Mouse (Mus musculus) stomach, postnatal 0 days (tissue): ENCODE data around the gene Morn1. TPM values are rescaled to one million over a fixed set of nuclear protein-coding genes. Genes with fewer than 3 reads are reported as not detected.
A peak's percentile ranks its signal among the peaks of the same experiment; 100 is the strongest.

Experiments used
- ATAC-seq: fragments of 200-750 bp; cut with Nextera tagmentation; 2 replicates; pipeline ENCODE4 v1.8.0; 2017; ENCODE audit not compliant: low FRiP score, low TSS enrichment
- DNase-seq: peaks from one replicate; pipeline ENCODE4 v3.0.0-alpha.2; 2016; ENCODE audit warnings: low spot score
- H3K27ac ChIP-seq: fragments of 300-500 bp; sonication (generic); replicated peaks from 2 replicates; pipeline ENCODE4 v1.5.1; 2014; ENCODE audit warnings: mild to moderate bottlenecking, control low read depth
- H3K27me3 ChIP-seq: fragments of 300-500 bp; sonication (generic); 2 replicates; pipeline ENCODE4 v1.6.1; 2014; ENCODE audit warnings: low read length; ENCODE audit not compliant: control insufficient read depth, insufficient read depth
- H3K36me3 ChIP-seq: fragments of 300-500 bp; sonication (generic); 2 replicates; pipeline ENCODE4 v1.6.1; 2014; ENCODE audit warnings: low read length, mixed read lengths; ENCODE audit not compliant: control insufficient read depth, insufficient read depth
- H3K4me1 ChIP-seq: fragments of 300-500 bp; sonication (generic); replicated peaks from 2 replicates; pipeline ENCODE4 v1.6.1; 2014; ENCODE audit warnings: antibody characterized with exemption; ENCODE audit not compliant: control insufficient read depth, insufficient read depth
- H3K4me2 ChIP-seq: fragments of 300-500 bp; sonication (generic); replicated peaks from 2 replicates; pipeline ENCODE4 v1.6.1; 2014; ENCODE audit warnings: low read depth, mild to moderate bottlenecking, control low read depth, moderate library complexity
- H3K4me3 ChIP-seq: fragments of 300-500 bp; sonication (generic); 2 replicates; pipeline ENCODE4 v1.5.1; 2014; ENCODE audit warnings: low read depth, low read length, control low read depth
- H3K9ac ChIP-seq: fragments of 300-500 bp; sonication (generic); 2 replicates; pipeline ENCODE4 v1.6.1; 2014; ENCODE audit warnings: mild to moderate bottlenecking, low read length, control low read depth, mixed read lengths
- H3K9me3 ChIP-seq: fragments of 300-500 bp; sonication (generic); 2 replicates; pipeline ENCODE4 v1.6.1; 2016; ENCODE audit warnings: low read length; ENCODE audit not compliant: control insufficient read depth
- CTCF ChIP-seq: IDR thresholded peaks from 2 replicates; pipeline ENCODE4 v1.5.1; 2016; ENCODE audit warnings: antibody characterized with exemption, low read depth, mild to moderate bottlenecking, moderate library complexity
- EP300 ChIP-seq: optimal IDR thresholded peaks from 2 replicates; pipeline ENCODE3; 2016; ENCODE audit warnings: antibody characterized with exemption
- WGBS: fragments of 180-500 bp; shearing (Covaris S2); extraction: QIAGEN DNeasy Blood & Tissue Kit; methylation state at CpG from one replicate; pipeline ENCODE4 v1.1.7; 2014; 5-methylcytosine and 5-hydroxymethylcytosine counted together
- polyA plus RNA-seq: library from polyadenylated mRNA; unstranded; fragments of >200 nt; fragmentation: Nextera tagmentation; extraction: Ambion mirVana; gene quantifications from 2 replicates; pipeline ENCODE4 v1.2.1, GENCODE M21; 2015

The Morn1 gene
- 3.2 and 3.6 TPM in 2 replicates for polyA plus RNA-seq

DNA sequence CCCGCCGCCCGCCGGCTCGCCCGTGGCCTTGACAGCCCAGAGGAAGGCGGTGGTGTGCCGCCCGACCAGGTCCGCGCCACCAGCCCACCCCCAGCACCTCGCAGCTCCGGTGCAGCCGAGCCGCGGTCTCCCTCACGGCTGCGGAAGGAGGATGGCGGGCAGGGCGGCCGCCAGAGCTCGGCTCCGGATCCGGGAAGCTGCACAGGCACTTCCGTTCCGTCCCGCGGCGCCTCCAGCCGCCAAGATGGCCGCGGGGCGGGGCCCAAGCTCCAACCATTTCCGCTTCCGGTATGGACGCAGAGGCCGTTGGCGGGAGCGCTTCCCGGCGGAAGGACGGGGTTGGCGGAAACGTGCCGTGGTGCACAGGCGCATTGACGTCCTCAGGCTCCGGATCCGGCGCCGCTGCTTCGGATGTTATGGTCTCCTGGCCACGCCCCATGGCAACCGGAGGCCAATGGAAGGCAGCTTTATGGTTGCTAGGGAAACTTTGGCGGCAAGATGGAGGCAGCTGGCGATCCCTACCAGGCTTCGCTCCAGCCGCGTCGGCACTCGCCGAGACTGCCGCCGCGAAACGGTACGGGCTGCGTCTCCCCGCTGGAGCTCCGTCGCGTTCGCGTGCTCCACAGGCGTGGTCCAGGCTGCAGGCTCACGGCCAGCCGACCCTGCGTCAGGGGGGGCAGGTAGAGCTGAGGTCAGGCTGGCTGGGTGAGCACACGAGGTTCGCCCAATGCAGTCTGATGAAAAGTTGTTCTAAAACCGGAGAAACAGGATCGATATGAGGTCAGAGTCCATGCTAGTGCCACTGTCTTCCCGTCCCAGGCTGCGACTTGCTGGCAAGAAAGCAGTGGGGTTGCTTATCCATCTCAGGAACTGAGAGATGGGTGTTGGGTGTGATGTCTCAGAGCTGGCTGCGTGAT is at the start of gene Morn1, which contains the start of gene Rer1:
TSS of gene Morn1 (plus strand) at position 470 of the 917 bp plus-strand sequence.
TSS of gene Rer1 (minus strand) at position 275 of the 917 bp plus-strand sequence.
- peaks cover 7% of the 10 kb centered on the region for H3K4me1 ChIP-seq
- peak within 1 kb of the TSS; percentile 81 for H3K4me2 ChIP-seq
- H3K9ac ChIP-seq, result peak within 1 kb of the TSS; percentile 95
- peak within 1 kb of the TSS; percentile 95 for H3K27ac ChIP-seq
- H3K36me3 ChIP-seq, result peaks cover 4% of the 10 kb centered on the region; the same call in 1 of the 2 replicates
- H3K4me3 ChIP-seq, result peak within 1 kb of the TSS; percentile 89
- peak; percentile 100 for DNase-seq
- no peak for TF ChIP-seq EP300
- peak; percentile 14; the same call in 1 of the 2 replicates for TF ChIP-seq CTCF
- WGBS, result under 1% methylated on average over 73 of the region's 85 CpGs
- ATAC-seq, result peak; percentile 97
- no peaks in the 10 kb centered on the region for H3K9me3 ChIP-seq
- H3K27me3 ChIP-seq, result no peaks in the 10 kb centered on the region

DNA sequence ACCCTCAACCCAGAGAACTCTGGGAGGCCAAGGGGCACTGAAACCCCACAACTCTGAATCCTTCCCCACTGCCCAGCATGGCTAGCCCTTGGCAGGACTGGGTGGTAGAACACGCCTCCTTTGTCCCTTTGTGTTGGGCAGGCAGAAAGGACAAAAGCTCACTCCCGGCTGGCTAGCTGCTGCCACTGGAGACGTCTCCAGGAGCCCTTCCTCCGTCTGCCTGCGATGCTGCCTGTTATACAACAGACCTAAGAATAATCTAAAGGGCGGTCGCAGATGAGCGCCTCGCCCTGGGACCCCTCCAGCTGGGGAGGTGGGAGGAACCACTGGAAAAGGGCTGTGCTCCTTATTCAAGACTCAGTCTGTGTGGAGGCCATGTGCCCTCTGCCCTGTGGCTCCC is 46.2 kb upstream of the Morn1 start:
- no peak overlapping the region for H3K9ac ChIP-seq
- 60% methylated on average over 9 of the region's 9 CpGs for WGBS
- no peaks in the 10 kb centered on the region for H3K9me3 ChIP-seq
- no peak overlapping the region for H3K27ac ChIP-seq
- DNase-seq, result no peak
- H3K27me3 ChIP-seq, result no peaks in the 10 kb centered on the region
- no peak overlapping the region for H3K4me2 ChIP-seq
- H3K36me3 ChIP-seq, result no peaks in the 10 kb centered on the region
- H3K4me1 ChIP-seq, result no peaks in the 10 kb centered on the region
- TF ChIP-seq EP300, result no peak
- TF ChIP-seq CTCF, result no peak
- H3K4me3 ChIP-seq, result no peak overlapping the region
- ATAC-seq, result no peak

DNA sequence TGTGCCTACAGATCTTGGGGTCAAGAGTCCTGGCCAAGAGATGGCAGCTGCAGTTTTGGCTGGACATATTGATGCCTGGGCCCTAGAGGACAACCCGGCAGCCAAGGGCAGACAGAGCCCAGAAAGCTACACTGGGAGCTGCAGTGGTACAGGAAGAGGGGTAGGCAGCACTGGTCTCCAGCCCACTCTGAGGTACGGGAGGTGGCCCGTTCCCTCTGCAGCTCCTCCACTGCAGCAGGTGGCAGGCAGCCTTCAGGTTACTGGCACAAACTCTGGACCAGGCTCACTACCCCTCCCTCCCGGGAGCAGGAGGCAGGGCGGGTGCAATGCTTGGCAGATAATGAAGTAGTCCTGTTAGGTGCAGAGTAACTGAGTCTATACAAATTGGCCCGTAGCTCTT is 45.7 kb upstream of the Morn1 start:
- Histone ChIP-seq H3K9ac (no peak overlapping the region), H3K4me2 (no peak overlapping the region), H3K27ac (no peak overlapping the region), H3K27me3 (no peaks in the 10 kb centered on the region), H3K4me1 (no peaks in the 10 kb centered on the region), H3K9me3 (no peaks in the 10 kb centered on the region), H3K36me3 (no peaks in the 10 kb centered on the region), H3K4me3 (no peak overlapping the region)
- ATAC-seq (no peak), DNase-seq (no peak)
- WGBS, result 49% methylated on average over 6 of the region's 6 CpGs
- TF ChIP-seq CTCF (no peak), EP300 (no peak)

DNA sequence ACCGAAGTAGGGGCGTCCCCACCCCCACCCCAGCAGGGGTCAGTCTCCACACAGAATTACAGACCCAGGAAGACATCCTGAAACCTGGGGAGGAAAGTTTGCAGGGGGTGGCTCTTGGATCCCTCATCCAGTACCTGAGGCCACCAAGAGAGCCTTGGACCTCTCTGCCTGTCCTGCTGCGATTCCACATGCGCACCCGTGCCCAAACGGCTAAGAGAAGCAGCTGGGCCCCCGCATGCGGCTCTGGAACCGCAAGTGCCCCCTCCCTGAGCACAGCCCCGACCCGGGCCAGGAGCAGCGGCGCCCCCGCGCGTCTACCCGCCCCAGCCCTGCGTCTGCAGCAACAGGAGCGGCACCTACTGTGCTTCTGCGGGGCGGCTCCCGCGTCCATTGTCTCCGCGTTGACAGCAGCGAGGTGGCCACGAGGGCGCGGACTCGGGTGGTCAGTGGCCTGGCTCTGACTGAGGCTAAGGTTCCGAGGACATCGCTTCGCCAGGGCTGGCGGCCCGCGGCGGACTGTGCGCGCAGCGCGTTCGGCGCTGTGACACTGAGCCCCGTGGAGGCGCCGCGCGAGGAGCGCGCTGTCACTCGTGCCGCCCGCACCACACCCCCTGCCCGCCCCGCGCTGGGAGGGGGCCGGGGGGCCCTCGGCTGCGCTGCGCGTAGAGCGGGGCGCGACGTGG is 43.6 kb upstream of the Morn1 start:
- whole genome bisulfite sequencing, result 17% methylated on average over 61 of the region's 65 CpGs
- H3K4me1 ChIP-seq, result no peaks in the 10 kb centered on the region
- H3K4me3 ChIP-seq, result peak overlapping the region; percentile 18; the same call in 1 of the 2 replicates
- no peak overlapping the region for H3K27ac ChIP-seq
- H3K27me3 ChIP-seq, result no peaks in the 10 kb centered on the region
- DNase-seq (no peak), ATAC-seq (no peak)
- H3K4me2 ChIP-seq, result peak overlapping the region; percentile 38
- H3K9ac ChIP-seq, result no peak overlapping the region
- no peaks in the 10 kb centered on the region for H3K9me3 ChIP-seq
- TF ChIP-seq CTCF, result no peak
- TF ChIP-seq EP300, result no peak
- no peaks in the 10 kb centered on the region for H3K36me3 ChIP-seq

DNA sequence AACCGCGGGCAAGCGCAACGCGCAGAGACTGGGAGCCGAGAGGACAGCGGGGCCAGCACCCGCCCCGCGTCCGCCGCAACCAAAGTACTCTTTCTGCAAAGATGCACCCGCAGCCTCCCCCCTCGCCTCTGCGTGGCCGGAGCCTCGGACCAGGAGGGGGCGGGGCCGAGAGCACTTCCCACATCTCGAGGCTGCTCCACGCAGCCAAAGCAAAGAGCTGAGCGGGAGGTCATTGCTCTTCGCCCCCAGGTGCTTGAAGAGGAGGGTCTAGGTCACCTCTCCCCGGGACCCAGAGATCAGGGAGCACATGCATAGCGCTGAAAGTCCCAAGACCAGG is 43.1 kb upstream of the Morn1 start:
- H3K4me1 ChIP-seq, result no peaks in the 10 kb centered on the region
- DNase-seq (no peak), ATAC-seq (no peak)
- H3K4me3 ChIP-seq, result peak overlapping the region; percentile 18; the same call in 1 of the 2 replicates
- no peaks in the 10 kb centered on the region for H3K27me3 ChIP-seq
- H3K36me3 ChIP-seq, result no peaks in the 10 kb centered on the region
- no peaks in the 10 kb centered on the region for H3K9me3 ChIP-seq
- WGBS, result 9% methylated on average over 25 of the region's 25 CpGs
- TF ChIP-seq CTCF (no peak), EP300 (no peak)
- no peak overlapping the region for H3K9ac ChIP-seq
- peak overlapping the region; percentile 38 for H3K4me2 ChIP-seq
- no peak overlapping the region for H3K27ac ChIP-seq
